Mouse (Mus musculus): ENCODE measurements around the gene Ttc25. TPM values are rescaled to one million over a fixed set of nuclear protein-coding genes. Genes with fewer than 3 reads are reported as not detected.
"Not testable (repeated sequence)": the region's sequence is repeated elsewhere in the genome, so short reads cannot be mapped to it uniquely, and the experiment has no call there.

Ttc25 gene
- polyA plus RNA-seq, 1 experiment from 2014 or later = 1.1 TPM

DNA sequence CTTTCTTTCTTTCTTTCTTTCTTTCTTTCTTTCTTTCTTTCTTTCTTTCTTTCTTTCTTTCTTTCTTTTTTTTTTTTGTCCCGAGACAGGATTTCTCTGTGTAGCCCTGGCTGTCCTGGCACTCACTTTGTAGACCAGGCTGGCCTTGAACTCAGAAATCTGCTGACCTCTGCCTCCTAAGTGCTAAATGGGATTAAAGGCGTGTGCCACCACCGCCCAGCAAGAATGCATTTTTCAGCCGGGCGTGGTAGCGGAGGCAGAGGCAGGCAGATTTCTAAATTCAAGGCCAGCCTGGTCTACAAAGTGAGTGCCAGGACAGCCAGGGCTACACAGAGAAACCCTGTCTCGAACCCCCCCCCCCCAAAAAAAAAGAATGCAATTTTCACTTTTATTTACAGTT, 71.4 kb downstream of the Ttc25 start:
- not testable (repeated sequence) for ATAC-seq (ENCODE audit: low FRiP score, low TSS enrichment); H3K36me3 ChIP-seq (ENCODE audit: insufficient read depth, low read length); H3K27me3 ChIP-seq (ENCODE audit: insufficient read depth, low read length); H3K27ac ChIP-seq (ENCODE audit: low read length); H3K9ac ChIP-seq (replicated peaks; ENCODE audit: low read length); H3K4me3 ChIP-seq (ENCODE audit: low read length); H3K9me3 ChIP-seq (ENCODE audit: low read length); H3K4me2 ChIP-seq (replicated peaks; ENCODE audit: low read depth, low read length)
- peaks cover 16% of the 10 kb centered on the region for H3K4me1 ChIP-seq (ENCODE audit: insufficient read depth, low read length)
- 96% methylated on average over 7 of the region's 7 CpGs for WGBS

DNA sequence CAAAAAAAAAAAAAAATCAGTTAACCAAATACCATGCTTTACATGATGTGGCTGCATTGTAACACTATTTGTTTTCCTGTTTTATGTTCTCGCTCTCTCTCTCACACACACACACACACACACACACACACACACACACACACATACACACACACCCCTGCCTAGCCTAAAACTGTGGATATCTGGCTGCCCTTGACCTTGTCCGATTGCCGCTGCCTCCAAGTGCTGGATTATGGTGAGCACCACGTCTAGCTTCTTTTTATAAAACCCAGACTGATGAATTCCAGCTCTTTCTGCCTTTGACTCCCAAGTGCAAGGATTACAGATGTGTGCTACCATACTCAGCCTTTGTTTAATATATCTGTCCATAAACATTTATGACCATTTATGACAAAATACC, 72.1 kb downstream of the Ttc25 start:
- no peaks in the 10 kb centered on the region for H3K9me3 ChIP-seq (ENCODE audit: low read length)
- H3K27me3 ChIP-seq (ENCODE audit: insufficient read depth, low read length) = no peaks in the 10 kb centered on the region
- no peak overlapping the region for H3K9ac ChIP-seq (replicated peaks; ENCODE audit: low read length)
- H3K27ac ChIP-seq (ENCODE audit: low read length) = no peak overlapping the region
- H3K36me3 ChIP-seq (ENCODE audit: insufficient read depth, low read length) = no peaks in the 10 kb centered on the region; the same call in 1 of the 2 replicates
- H3K4me2 ChIP-seq (replicated peaks; ENCODE audit: low read depth, low read length) = peak overlapping the region; percentile 72; the same call in 1 of the 2 replicates
- peaks cover 17% of the 10 kb centered on the region for H3K4me1 ChIP-seq (ENCODE audit: insufficient read depth, low read length)
- ATAC-seq (ENCODE audit: low FRiP score, low TSS enrichment) = no peak
- no peak overlapping the region for H3K4me3 ChIP-seq (ENCODE audit: low read length)
- WGBS = 88% methylated on average over 4 of the region's 4 CpGs

DNA sequence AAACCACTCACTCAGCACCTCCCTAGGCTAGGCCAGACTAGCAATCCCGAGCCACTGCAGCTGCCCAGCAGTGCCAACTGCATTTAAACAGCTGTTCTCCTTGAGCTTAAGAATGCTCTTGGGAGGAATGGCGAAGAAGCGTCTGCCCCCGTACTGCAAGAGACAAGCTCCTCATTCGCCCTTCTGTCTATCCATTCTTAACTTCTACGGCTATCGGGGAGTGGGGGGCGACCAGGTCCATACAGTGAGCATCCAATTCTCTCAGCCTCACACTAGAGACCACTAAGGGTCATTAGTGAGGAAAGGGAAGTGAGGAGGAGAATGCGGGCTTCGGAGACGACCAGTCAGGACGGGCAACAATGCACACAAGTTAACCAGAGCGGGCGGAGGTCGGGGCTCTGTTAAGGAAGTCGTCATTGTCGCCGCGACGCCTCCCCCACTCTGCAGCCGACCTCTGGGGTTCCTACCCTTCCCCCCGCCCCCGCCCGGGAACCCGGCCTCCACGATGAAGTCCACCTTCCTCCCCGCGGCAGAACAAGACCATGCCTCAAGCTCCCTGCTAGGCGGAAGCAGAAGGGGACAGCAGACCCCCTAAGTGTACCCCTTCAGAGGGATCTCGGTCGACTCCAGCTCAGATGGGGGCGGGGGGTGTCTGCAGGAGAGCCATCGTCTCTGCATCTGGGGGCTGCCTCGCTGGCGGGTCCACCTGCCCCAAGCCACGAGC, 73.5 kb downstream of the Ttc25 start, which contains the start of gene Nkiras2:
TSS of gene Nkiras2 (plus strand) at position 484 of the 724 bp plus-strand sequence.
- H3K9me3 ChIP-seq (ENCODE audit: low read length) = no peaks in the 10 kb centered on the region
- H3K36me3 ChIP-seq (ENCODE audit: insufficient read depth, low read length) = no peaks in the 10 kb centered on the region; the same call in 1 of the 2 replicates
- peak within 1 kb of the TSS; percentile 93 for H3K27ac ChIP-seq (ENCODE audit: low read length)
- peak within 1 kb of the TSS; percentile 72 for H3K4me2 ChIP-seq (replicated peaks; ENCODE audit: low read depth, low read length)
- peak; percentile 69 for ATAC-seq (ENCODE audit: low FRiP score, low TSS enrichment)
- peak within 1 kb of the TSS; percentile 88 for H3K9ac ChIP-seq (replicated peaks; ENCODE audit: low read length)
- no peaks in the 10 kb centered on the region for H3K27me3 ChIP-seq (ENCODE audit: insufficient read depth, low read length)
- H3K4me1 ChIP-seq (ENCODE audit: insufficient read depth, low read length) = peaks cover 24% of the 10 kb centered on the region
- WGBS = under 1% methylated on average over 36 of the region's 36 CpGs
- peak within 1 kb of the TSS; percentile 72 for H3K4me3 ChIP-seq (ENCODE audit: low read length)

DNA sequence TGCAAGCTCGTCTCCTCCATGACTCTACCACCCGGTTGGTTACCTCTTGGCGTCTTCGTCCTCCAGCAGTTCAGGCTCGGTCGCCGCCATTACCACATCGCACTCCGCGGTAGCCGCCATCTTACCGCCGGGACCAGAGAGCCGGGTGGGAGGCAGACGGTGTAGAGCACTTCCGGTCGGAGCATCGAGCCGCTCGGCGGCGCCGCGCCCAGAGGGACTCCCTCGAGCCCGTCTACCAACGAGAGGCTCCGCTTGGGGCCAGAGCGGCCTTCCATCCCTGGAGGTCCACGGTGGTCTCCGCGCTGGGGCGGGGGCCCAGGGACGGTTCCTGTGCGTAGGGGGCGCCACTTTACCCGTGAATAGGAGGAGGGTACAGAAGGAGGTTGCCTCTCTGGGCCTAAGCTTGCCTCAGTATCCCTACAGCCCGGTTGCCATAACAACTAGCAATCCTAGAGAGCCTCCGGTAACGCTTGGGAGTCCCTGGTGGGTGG, 74.1 kb downstream of the Ttc25 start:
- under 1% methylated on average over 40 of the region's 40 CpGs for WGBS
- peak; percentile 96 for ATAC-seq (ENCODE audit: low FRiP score, low TSS enrichment)
- Histone ChIP-seq H3K4me3 (ENCODE audit: low read length) (peak overlapping the region; percentile 72), H3K36me3 (ENCODE audit: insufficient read depth, low read length) (no peaks in the 10 kb centered on the region; the same call in 1 of the 2 replicates), H3K27me3 (ENCODE audit: insufficient read depth, low read length) (no peaks in the 10 kb centered on the region), H3K27ac (ENCODE audit: low read length) (peak overlapping the region; percentile 93), H3K9me3 (ENCODE audit: low read length) (no peaks in the 10 kb centered on the region), H3K4me2 (replicated peaks; ENCODE audit: low read depth, low read length) (peak overlapping the region; percentile 72), H3K9ac (replicated peaks; ENCODE audit: low read length) (peak overlapping the region; percentile 88), H3K4me1 (ENCODE audit: insufficient read depth, low read length) (peaks cover 29% of the 10 kb centered on the region)

DNA sequence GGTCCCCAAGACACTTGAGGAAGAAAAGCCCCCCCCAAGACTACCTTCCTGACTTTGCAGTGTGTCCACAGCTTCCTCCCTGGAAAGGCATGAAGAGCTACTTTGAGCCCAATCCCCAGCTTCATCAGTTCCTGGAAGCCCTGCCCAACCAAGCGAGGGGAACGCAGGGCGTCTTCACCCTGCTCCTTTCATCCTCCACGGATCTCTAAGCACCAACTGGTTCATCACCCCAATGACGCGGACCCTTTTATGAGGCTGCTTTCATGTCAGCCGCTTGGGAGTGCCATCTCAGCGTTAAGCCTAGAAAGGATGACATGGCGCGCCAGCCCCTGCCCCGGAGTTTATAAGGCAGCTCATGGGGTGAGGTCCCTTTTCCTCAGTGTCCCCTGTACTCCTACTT, 74.6 kb downstream of the Ttc25 start, which contains the start of gene Dnajc7:
TSS of gene Dnajc7 (minus strand) at position 187 of the 400 bp plus-strand sequence.
- H3K9me3 ChIP-seq (ENCODE audit: low read length) = no peaks in the 10 kb centered on the region
- H3K9ac ChIP-seq (replicated peaks; ENCODE audit: low read length) = peak within 1 kb of the TSS; percentile 88
- no peaks in the 10 kb centered on the region for H3K27me3 ChIP-seq (ENCODE audit: insufficient read depth, low read length)
- H3K4me2 ChIP-seq (replicated peaks; ENCODE audit: low read depth, low read length) = peak within 1 kb of the TSS; percentile 72
- 0 out of 2 replicates have a peak, but pooled peaks have one; percentile 0 for ATAC-seq (ENCODE audit: low FRiP score, low TSS enrichment)
- H3K4me1 ChIP-seq (ENCODE audit: insufficient read depth, low read length) = peaks cover 29% of the 10 kb centered on the region
- peaks cover 3% of the 10 kb centered on the region; the same call in 1 of the 2 replicates for H3K36me3 ChIP-seq (ENCODE audit: insufficient read depth, low read length)
- peak within 1 kb of the TSS; percentile 93 for H3K27ac ChIP-seq (ENCODE audit: low read length)
- under 1% methylated on average over 11 of the region's 11 CpGs for WGBS
- H3K4me3 ChIP-seq (ENCODE audit: low read length) = peak within 1 kb of the TSS; percentile 72

Other genes with a start within 250 kb of the Ttc25 start
- 1,403 and 1,568 TPM in 2 replicates for gene Eif1, start 225.7 kb upstream of the Ttc25 start, polyA plus RNA-seq (2015; fragmentation: Nextera tagmentation; extraction: Ambion mirVana)
- not detected in 2 replicates for gene Gast, start 211.2 kb upstream of the Ttc25 start, polyA plus RNA-seq (2015; fragmentation: Nextera tagmentation; extraction: Ambion mirVana)
- 15.5 and 18.6 TPM in 2 replicates for gene Hap1, start 189.5 kb upstream of the Ttc25 start, polyA plus RNA-seq (2015; fragmentation: Nextera tagmentation; extraction: Ambion mirVana)
- 153 and 154 TPM in 2 replicates for gene Jup, start 147.8 kb upstream of the Ttc25 start, polyA plus RNA-seq (2015; fragmentation: Nextera tagmentation; extraction: Ambion mirVana)
- gene P3h4, start 130.8 kb upstream of the Ttc25 start, polyA plus RNA-seq (2015; fragmentation: Nextera tagmentation; extraction: Ambion mirVana) = 63.1 and 69.1 TPM in 2 replicates
- 157 and 159 TPM in 2 replicates for gene Fkbp10, start 129.9 kb upstream of the Ttc25 start, polyA plus RNA-seq (2015; fragmentation: Nextera tagmentation; extraction: Ambion mirVana)
- 126 and 131 TPM in 2 replicates for gene Nt5c3b, start 103.8 kb upstream of the Ttc25 start, polyA plus RNA-seq (2015; fragmentation: Nextera tagmentation; extraction: Ambion mirVana)
- 0.40 and 0.44 TPM in 2 replicates for gene Klhl10, start 103.7 kb upstream of the Ttc25 start, polyA plus RNA-seq (2015; fragmentation: Nextera tagmentation; extraction: Ambion mirVana)
- 8.4 and 10.1 TPM in 2 replicates for gene Klhl11, start 72.9 kb upstream of the Ttc25 start, polyA plus RNA-seq (2015; fragmentation: Nextera tagmentation; extraction: Ambion mirVana)
- gene Acly, start 17.6 kb upstream of the Ttc25 start, polyA plus RNA-seq (2015; fragmentation: Nextera tagmentation; extraction: Ambion mirVana) = 173 and 179 TPM in 2 replicates
- 30.1 and 33.6 TPM in 2 replicates for gene Cnp, start 29.3 kb downstream of the Ttc25 start, polyA plus RNA-seq (2015; fragmentation: Nextera tagmentation; extraction: Ambion mirVana)
- 72.8 and 74.8 TPM in 2 replicates for gene Nkiras2, start 73.6 kb downstream of the Ttc25 start, polyA plus RNA-seq (2015; fragmentation: Nextera tagmentation; extraction: Ambion mirVana)
- gene Dnajc7, start 74.6 kb downstream of the Ttc25 start, polyA plus RNA-seq (2015; fragmentation: Nextera tagmentation; extraction: Ambion mirVana) = 235 and 267 TPM in 2 replicates
- 0.32 and 0.69 TPM in 2 replicates for gene Zfp385c, start 146.8 kb downstream of the Ttc25 start, polyA plus RNA-seq (2015; fragmentation: Nextera tagmentation; extraction: Ambion mirVana)
- gene Dhx58, start 158.7 kb downstream of the Ttc25 start, polyA plus RNA-seq (2015; fragmentation: Nextera tagmentation; extraction: Ambion mirVana) = 2.6 and 3.2 TPM in 2 replicates
- gene Kat2a, start 166.9 kb downstream of the Ttc25 start, polyA plus RNA-seq (2015; fragmentation: Nextera tagmentation; extraction: Ambion mirVana) = 62.4 and 63.7 TPM in 2 replicates
- 0.33 TPM in 1 of 2 replicates, not detected in the other for gene Hspb9, start 168.2 kb downstream of the Ttc25 start, polyA plus RNA-seq (2015; fragmentation: Nextera tagmentation; extraction: Ambion mirVana)
- 41.9 and 47.1 TPM in 2 replicates for gene Rab5c, start 192.6 kb downstream of the Ttc25 start, polyA plus RNA-seq (2015; fragmentation: Nextera tagmentation; extraction: Ambion mirVana)
- gene Kcnh4, start 214.3 kb downstream of the Ttc25 start, polyA plus RNA-seq (2015; fragmentation: Nextera tagmentation; extraction: Ambion mirVana) = not detected in 2 replicates
- gene Hcrt, start 217.3 kb downstream of the Ttc25 start, polyA plus RNA-seq (2015; fragmentation: Nextera tagmentation; extraction: Ambion mirVana) = not detected in 2 replicates
- 8.4 and 8.9 TPM in 2 replicates for gene Ghdc, start 225.3 kb downstream of the Ttc25 start, polyA plus RNA-seq (2015; fragmentation: Nextera tagmentation; extraction: Ambion mirVana)